Mouse (Mus musculus): ENCODE measurements at regions not wholly inside any gene's neighbourhood (a gene's known extent, or its start where the extent isn't known, plus 50 kb on each side); places are given as distances from the start of the nearest gene placed in this dataset.

DNA sequence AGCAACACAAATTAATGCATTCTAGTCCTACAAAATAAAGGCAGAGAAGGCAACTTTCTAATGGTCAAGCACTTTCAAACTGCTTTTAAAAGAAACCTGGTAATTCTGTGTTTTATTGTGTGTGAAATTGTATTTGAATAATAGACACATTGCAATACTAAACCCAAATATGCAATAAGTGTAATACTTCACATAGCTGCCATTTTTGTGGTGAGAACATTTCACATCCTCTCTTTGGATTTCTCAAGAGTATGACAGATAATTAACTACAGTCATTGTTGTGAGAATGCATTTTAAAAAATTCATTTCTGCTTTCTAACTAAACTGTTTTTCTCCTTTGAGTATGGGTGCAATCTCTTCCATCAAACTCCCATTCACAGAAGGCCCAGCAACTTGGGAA, 256.4 kb downstream of the Sema3d start:
- Histone ChIP-seq H3K36me3 (replicated peaks in 1 of 2; ENCODE audit: control insufficient read depth in 1 of 2, insufficient read depth in 1 of 2, low read length in 1 of 2) (no peaks in the 10 kb centered on the region), H3K27me3 (replicated peaks) (no peaks in the 10 kb centered on the region), H3K4me2 (ENCODE audit: insufficient read depth, low read depth, poor library complexity, severe bottlenecking) (no peak overlapping the region), H3K27ac (ENCODE audit: insufficient read depth, low read depth) (no peak overlapping the region), H3K9ac (ENCODE audit: insufficient read depth, low read depth) (no peak overlapping the region), H3K9me3 (replicated peaks; ENCODE audit: low read length) (peaks cover 26% of the 10 kb centered on the region), H3K79me2 (replicated peaks; ENCODE audit: control insufficient read depth, extremely low read depth, insufficient read depth, poor library complexity, severe bottlenecking) (no peaks in the 10 kb centered on the region), H3K4me1 (ENCODE audit: control insufficient read depth in 1 of 2, insufficient read depth in 2 of 2) (no peaks in the 10 kb centered on the region), H3K4me3 (replicated peaks in 1 of 3; ENCODE audit: low read depth in 2 of 3, low read length in 2 of 3, poor library complexity in 1 of 3) (no peak overlapping the region)
- no peak for DNase-seq (ENCODE audit: extremely low read depth)
- in situ Hi-C loops (cut with MboI; ENCODE audit: low pct_ligation_motif_present, low pct_unique_long_range_greater_than_20kb, low sequenced_read_pairs) (no loop called here), dilution Hi-C loops (cut with MboI; ENCODE audit: extremely low pct_ligation_motif_present, extremely low pct_unique_long_range_greater_than_20kb, low sequenced_read_pairs) (no loop called here)
- TF ChIP-seq TCF12 (IDR thresholded peaks at IDR 0.05; ENCODE audit: low read depth, low read length) (no peak), ZC3H11A (IDR thresholded peaks at IDR 0.05; ENCODE audit: low read depth, low read length) (no peak)

DNA sequence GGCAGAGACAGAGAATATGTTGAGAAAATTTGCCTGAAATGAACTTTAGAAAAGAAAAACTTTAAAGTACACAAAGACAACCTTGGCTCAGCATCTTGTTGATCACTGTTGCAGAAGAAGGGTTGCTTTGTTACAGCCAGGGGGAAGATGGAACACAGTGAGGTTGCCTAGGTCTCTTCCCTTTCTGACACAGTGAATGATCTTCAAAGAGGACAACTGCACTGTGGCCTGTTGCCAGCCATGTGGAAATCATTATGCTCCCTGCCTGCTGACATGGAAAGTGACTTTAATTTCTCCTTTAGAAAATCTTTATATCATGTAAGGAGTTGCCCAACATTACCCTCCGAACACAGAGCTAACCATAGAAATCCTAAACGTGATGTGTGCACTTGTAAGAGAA, 263.1 kb downstream of the Sema3d start:
- H3K27ac ChIP-seq (ENCODE audit: insufficient read depth, low read depth): no peak overlapping the region
- dilution Hi-C loops (cut with MboI; ENCODE audit: extremely low pct_ligation_motif_present, extremely low pct_unique_long_range_greater_than_20kb, low sequenced_read_pairs) (no loop called here), in situ Hi-C loops (cut with MboI; ENCODE audit: low pct_ligation_motif_present, low pct_unique_long_range_greater_than_20kb, low sequenced_read_pairs) (no loop called here)
- no peak overlapping the region for H3K4me2 ChIP-seq (ENCODE audit: insufficient read depth, low read depth, poor library complexity, severe bottlenecking)
- TF ChIP-seq ZMIZ1 (IDR thresholded peaks at IDR 0.05; ENCODE audit: low read depth, low read length) (no peak), NRF1 (IDR thresholded peaks at IDR 0.05; ENCODE audit: low read depth, low read length) (no peak), NELFE (IDR thresholded peaks at IDR 0.05; ENCODE audit: low read depth, low read length) (no peak), ELF1 (IDR thresholded peaks at IDR 0.05; ENCODE audit: low read depth, low read length) (no peak), CHD1 (IDR thresholded peaks at IDR 0.05; ENCODE audit: low read depth, low read length) (no peak), HCFC1 (IDR thresholded peaks at IDR 0.05; ENCODE audit: low read depth, low read length) (no peak), USF2 (conservative IDR thresholded peaks at IDR 0.05; ENCODE audit: low read depth, low read length) (no peak)
- H3K79me2 ChIP-seq (replicated peaks; ENCODE audit: control insufficient read depth, extremely low read depth, insufficient read depth, poor library complexity, severe bottlenecking): no peaks in the 10 kb centered on the region
- no peak for DNase-seq (ENCODE audit: extremely low read depth)
- no peaks in the 10 kb centered on the region for H3K27me3 ChIP-seq (replicated peaks)
- H3K4me1 ChIP-seq (ENCODE audit: control insufficient read depth in 1 of 2, insufficient read depth in 2 of 2): no peaks in the 10 kb centered on the region
- no peaks in the 10 kb centered on the region for H3K36me3 ChIP-seq (replicated peaks in 1 of 2; ENCODE audit: control insufficient read depth in 1 of 2, insufficient read depth in 1 of 2, low read length in 1 of 2)
- H3K9ac ChIP-seq (ENCODE audit: insufficient read depth, low read depth): no peak overlapping the region
- H3K4me3 ChIP-seq (replicated peaks in 1 of 3; ENCODE audit: low read depth in 2 of 3, low read length in 2 of 3, poor library complexity in 1 of 3): no peak overlapping the region
- peaks cover 12% of the 10 kb centered on the region for H3K9me3 ChIP-seq (replicated peaks; ENCODE audit: low read length)

DNA sequence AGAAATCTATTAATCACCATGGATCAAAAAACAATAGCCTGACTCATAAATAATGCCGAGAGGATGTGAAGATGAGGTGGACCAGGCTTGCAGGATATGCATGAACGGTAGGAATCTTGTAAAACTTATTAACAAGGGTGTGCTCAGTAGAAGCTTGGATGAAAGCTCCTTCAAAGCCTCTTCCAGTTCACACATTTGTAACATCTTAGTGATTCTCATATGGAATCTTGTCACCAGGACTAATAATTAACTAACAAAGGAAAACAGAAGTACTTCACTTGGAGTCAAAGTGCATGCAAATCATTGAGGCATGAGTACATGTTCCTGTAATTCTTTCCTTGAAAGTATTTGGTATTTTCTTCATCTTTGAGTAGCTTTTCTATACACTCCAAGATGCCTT, 290.5 kb downstream of the Sema3d start:
- Histone ChIP-seq H3K9me3 (replicated peaks; ENCODE audit: low read length) (peaks cover 20% of the 10 kb centered on the region), H3K4me3 (replicated peaks in 1 of 3; ENCODE audit: low read depth in 2 of 3, low read length in 2 of 3, poor library complexity in 1 of 3) (no peak overlapping the region), H3K27ac (ENCODE audit: insufficient read depth, low read depth) (no peak overlapping the region), H3K9ac (ENCODE audit: insufficient read depth, low read depth) (no peak overlapping the region), H3K4me1 (ENCODE audit: control insufficient read depth in 1 of 2, insufficient read depth in 2 of 2) (no peaks in the 10 kb centered on the region), H3K36me3 (replicated peaks in 1 of 2; ENCODE audit: control insufficient read depth in 1 of 2, insufficient read depth in 1 of 2, low read length in 1 of 2) (no peaks in the 10 kb centered on the region), H3K4me2 (ENCODE audit: insufficient read depth, low read depth, poor library complexity, severe bottlenecking) (no peak overlapping the region), H3K27me3 (replicated peaks) (no peaks in the 10 kb centered on the region), H3K79me2 (replicated peaks; ENCODE audit: control insufficient read depth, extremely low read depth, insufficient read depth, poor library complexity, severe bottlenecking) (no peaks in the 10 kb centered on the region)
- TF ChIP-seq UBTF (IDR thresholded peaks at IDR 0.05; ENCODE audit: low read depth, low read length) (no peak), NRF1 (IDR thresholded peaks at IDR 0.05; ENCODE audit: low read depth, low read length) (no peak), USF2 (conservative IDR thresholded peaks at IDR 0.05; ENCODE audit: low read depth, low read length) (no peak), POLR2A (IDR thresholded peaks at IDR 0.05; ENCODE audit: low read depth, low read length) (no peak), ELF1 (IDR thresholded peaks at IDR 0.05; ENCODE audit: low read depth, low read length) (no peak), HCFC1 (IDR thresholded peaks at IDR 0.05; ENCODE audit: low read depth, low read length) (no peak), KAT2A (IDR thresholded peaks at IDR 0.05; ENCODE audit: insufficient replicate concordance, low read length) (no peak), MYC (IDR thresholded peaks at IDR 0.05; ENCODE audit: low read depth, low read length) (no peak), NELFE (IDR thresholded peaks at IDR 0.05; ENCODE audit: low read depth, low read length) (no peak), JUND (conservative IDR thresholded peaks at IDR 0.05; ENCODE audit: low read depth, low read length) (no peak), CTCF (conservative IDR thresholded peaks at IDR 0.05 in 1 of 2, IDR thresholded peaks at IDR 0.05 in 1 of 2; ENCODE audit: low read depth in 2 of 2, low read length in 2 of 2) (no peak), MAX (IDR thresholded peaks at IDR 0.05; ENCODE audit: low read length) (no peak), MXI1 (IDR thresholded peaks at IDR 0.05; ENCODE audit: low read depth, low read length) (no peak), BHLHE40 (IDR thresholded peaks at IDR 0.05; ENCODE audit: low read depth, low read length) (no peak), MAFK (IDR thresholded peaks at IDR 0.05; ENCODE audit: insufficient replicate concordance, low read length) (no peak), ZKSCAN1 (IDR thresholded peaks at IDR 0.05; ENCODE audit: borderline replicate concordance, low read depth, low read length) (no peak), ZNF384 (IDR thresholded peaks at IDR 0.05; ENCODE audit: low read depth, low read length) (no peak), SIN3A (IDR thresholded peaks at IDR 0.05; ENCODE audit: low read length) (no peak), E2F4 (IDR thresholded peaks at IDR 0.05; ENCODE audit: insufficient replicate concordance, low read depth, low read length) (no peak), JUN (IDR thresholded peaks at IDR 0.05; ENCODE audit: insufficient read depth, low read depth, low read length) (no peak)
- in situ Hi-C loops (cut with MboI; ENCODE audit: low pct_ligation_motif_present, low pct_unique_long_range_greater_than_20kb, low sequenced_read_pairs): no loop called here
- no peak for DNase-seq (ENCODE audit: extremely low read depth)
- dilution Hi-C loops (cut with MboI; ENCODE audit: extremely low pct_ligation_motif_present, extremely low pct_unique_long_range_greater_than_20kb, low sequenced_read_pairs): no loop called here

All from CH12.LX (cell line).